ENCODE assay signal across 8 mouse cellular contexts in the genomic region with DNA sequence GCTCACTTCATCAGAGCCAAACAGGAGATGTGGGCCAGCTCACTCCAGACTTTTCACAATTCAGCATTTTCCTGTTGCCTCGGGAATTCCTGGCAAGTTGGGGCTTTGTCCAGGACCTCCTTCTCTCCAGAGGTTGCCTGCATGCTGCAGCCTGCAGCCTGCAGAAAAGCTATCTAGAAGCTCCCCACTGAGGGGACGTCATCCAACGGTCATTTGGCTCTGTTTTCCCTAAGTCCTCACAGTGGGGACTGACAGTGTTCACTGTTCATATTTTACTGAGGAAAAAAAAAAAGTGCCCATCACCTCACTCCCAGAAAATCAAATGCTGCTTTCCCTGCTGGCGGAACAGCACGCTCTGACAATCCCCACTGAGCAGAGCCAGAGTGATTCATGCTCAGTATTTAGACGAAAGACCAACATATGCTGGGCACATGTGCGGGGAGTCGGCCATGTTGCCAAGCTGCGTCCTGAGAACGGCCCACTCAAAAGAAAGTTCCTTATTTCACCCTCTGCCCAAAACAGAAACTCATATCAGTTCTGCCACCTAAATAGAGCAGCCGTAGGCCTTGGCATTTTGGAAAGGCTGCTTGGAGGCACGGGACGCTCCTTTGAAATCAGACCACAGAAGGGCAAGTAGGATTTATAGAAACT.
DNase-seq lines count a peak whose midpoint lies in the region; ATAC-seq lines count a peak whose summit lies in the region.

No protein-coding gene starts in this region.

- 64% methylated on average over 13 of the region's 13 CpGs for WGBS in hindbrain, embryonic 10.5 days
- WGBS in hindbrain, embryonic 11.5 days = 58% methylated on average over 13 of the region's 13 CpGs
- 23% methylated on average over 13 of the region's 13 CpGs for WGBS in neural tube, embryonic 15.5 days
- WGBS in kidney, embryonic 16.5 days = 78% methylated on average over 13 of the region's 13 CpGs

- H3K36me3 ChIP-seq in hindbrain, embryonic 10.5 days = no peaks in the 10 kb centered on the region
- H3K36me3 ChIP-seq in hindbrain, embryonic 11.5 days (ENCODE audit: control insufficient read depth, insufficient read depth, low read length) = no peaks in the 10 kb centered on the region
- no peaks in the 10 kb centered on the region for H3K36me3 ChIP-seq in neural tube, embryonic 15.5 days
- no peaks in the 10 kb centered on the region for H3K36me3 ChIP-seq in kidney, embryonic 16.5 days (ENCODE audit: insufficient read depth, low read length)

- H3K27me3 ChIP-seq in hindbrain, embryonic 10.5 days (ENCODE audit: insufficient read depth, poor library complexity, severe bottlenecking) = no peaks in the 10 kb centered on the region
- no peaks in the 10 kb centered on the region for H3K27me3 ChIP-seq in hindbrain, embryonic 11.5 days (ENCODE audit: control insufficient read depth, insufficient read depth, low read length)
- H3K27me3 ChIP-seq in neural tube, embryonic 15.5 days (replicated peaks) = no peaks in the 10 kb centered on the region
- H3K27me3 ChIP-seq in kidney, embryonic 16.5 days (ENCODE audit: insufficient read depth, low read length) = no peaks in the 10 kb centered on the region

- H3K9ac ChIP-seq in hindbrain, embryonic 11.5 days (ENCODE audit: low read depth, low read length) = no peak overlapping the region
- no peak overlapping the region for H3K9ac ChIP-seq in neural tube, embryonic 15.5 days (replicated peaks)
- H3K9ac ChIP-seq in kidney, embryonic 16.5 days (replicated peaks; ENCODE audit: low read length) = no peak overlapping the region

- H3K4me1 ChIP-seq in hindbrain, embryonic 10.5 days (replicated peaks) = peaks cover 24% of the 10 kb centered on the region
- H3K4me1 ChIP-seq in hindbrain, embryonic 11.5 days (replicated peaks; ENCODE audit: control insufficient read depth, insufficient read depth, low read length) = no peaks in the 10 kb centered on the region; the same call in 1 of the 2 replicates
- H3K4me1 ChIP-seq in neural tube, embryonic 15.5 days = peaks cover 40% of the 10 kb centered on the region
- peaks cover 25% of the 10 kb centered on the region; the same call in 1 of the 2 replicates for H3K4me1 ChIP-seq in kidney, embryonic 16.5 days (ENCODE audit: insufficient read depth, low read length)

- H3K4me2 ChIP-seq in hindbrain, embryonic 11.5 days (replicated peaks; ENCODE audit: low read depth, low read length) = no peak overlapping the region
- no peak overlapping the region for H3K4me2 ChIP-seq in neural tube, embryonic 15.5 days
- no peak overlapping the region for H3K4me2 ChIP-seq in kidney, embryonic 16.5 days (replicated peaks; ENCODE audit: low read depth, low read length)

- no peaks in the 10 kb centered on the region for H3K9me3 ChIP-seq in hindbrain, embryonic 10.5 days
- H3K9me3 ChIP-seq in hindbrain, embryonic 11.5 days (ENCODE audit: control insufficient read depth, low read length) = no peaks in the 10 kb centered on the region
- H3K9me3 ChIP-seq in neural tube, embryonic 15.5 days (replicated peaks) = no peaks in the 10 kb centered on the region
- no peaks in the 10 kb centered on the region for H3K9me3 ChIP-seq in kidney, embryonic 16.5 days (ENCODE audit: low read length)

- H3K27ac ChIP-seq in hindbrain, embryonic 10.5 days = peak overlapping the region; percentile 51; the same call in 1 of the 2 replicates
- no peak overlapping the region for H3K27ac ChIP-seq in hindbrain, embryonic 11.5 days (ENCODE audit: low read depth, low read length)
- peak overlapping the region; percentile 30; the same call in 1 of the 2 replicates for H3K27ac ChIP-seq in neural tube, embryonic 15.5 days (replicated peaks)
- H3K27ac ChIP-seq in kidney, embryonic 16.5 days (ENCODE audit: low read length) = no peak overlapping the region

- H3K4me3 ChIP-seq in hindbrain, embryonic 10.5 days = no peak overlapping the region
- no peak overlapping the region for H3K4me3 ChIP-seq in hindbrain, embryonic 11.5 days (ENCODE audit: low read depth, low read length)
- no peak overlapping the region for H3K4me3 ChIP-seq in neural tube, embryonic 15.5 days (replicated peaks)
- H3K4me3 ChIP-seq in kidney, embryonic 16.5 days (ENCODE audit: low read length) = no peak overlapping the region

- ATAC-seq in hindbrain, embryonic 11.5 days (ENCODE audit: low FRiP score) = no peak
- peak; percentile 86 for ATAC-seq in frontal cortex, adult (ENCODE audit: low TSS enrichment)
- ATAC-seq in neural tube, embryonic 15.5 days (ENCODE audit: low FRiP score) = no peak
- no peak for ATAC-seq in kidney, embryonic 16.5 days (ENCODE audit: low FRiP score, low TSS enrichment)

- DNase-seq in hindbrain, embryonic 10.5 days (ENCODE audit: low spot score) = peak; percentile 24
- no peak for DNase-seq in hindbrain, embryonic 11.5 days (ENCODE audit: low spot score)
- peak; percentile 35 for DNase-seq in cerebellum, adult 9-10 months
- DNase-seq in layer of hippocampus, postnatal 14 days (ENCODE audit: low spot score in 2 of 2) = peak; percentile 64 to 87
- no peak for DNase-seq in thymus, postnatal 25 days

Comparison
In these comparisons a context has a peak if more than half of its experiments do, and no peak if none do; other contexts are left out.
1. DNase-seq: peak in hindbrain, embryonic 10.5 days (single experiment), cerebellum, adult 9-10 months (single experiment) and layer of hippocampus, postnatal 14 days (2 of 2); none in hindbrain, embryonic 11.5 days (single experiment) and thymus, postnatal 25 days (single experiment).
2. H3K27ac ChIP-seq: peak in hindbrain, embryonic 10.5 days (single experiment) and neural tube, embryonic 15.5 days (single experiment); none in hindbrain, embryonic 11.5 days (single experiment) and kidney, embryonic 16.5 days (single experiment).